Mouse (Mus musculus) gastrocnemius, postnatal 10 days (tissue): ENCODE measurements at regions not wholly inside any gene's neighbourhood (a gene's known extent, or its start where the extent isn't known, plus 50 kb on each side); places are given as distances from the start of the nearest gene placed in this dataset.

Source experiments
- DNase-seq: peaks from one replicate; pipeline ENCODE4 v3.0.0; 2021; ENCODE audit warnings: mixed read lengths

- no peak for DNase-seq
These were observed 387.9 kb upstream of the Mki67 start for GRCm38 (mm10) chr7:136104021-136104420.

GRCm38 (mm10) chr7:136112163-136112562 lies 396.0 kb upstream of the Mki67 start:
- DNase-seq: no peak

- DNase-seq: no peak
These were observed 404.8 kb upstream of the Mki67 start for GRCm38 (mm10) chr7:136120930-136121329.

- DNase-seq: no peak
These were observed 405.2 kb upstream of the Mki67 start for GRCm38 (mm10) chr7:136121406-136121805.

- peak; percentile 15 for DNase-seq
These were observed 408.6 kb upstream of the Mki67 start for GRCm38 (mm10) chr7:136124786-136125185.

- no peak for DNase-seq
These were observed 410.2 kb upstream of the Mki67 start for GRCm38 (mm10) chr7:136126393-136126792.

GRCm38 (mm10) chr7:136127576-136127975 lies 411.4 kb upstream of the Mki67 start:
- no peak for DNase-seq

- DNase-seq: peak; percentile 49
These were observed 413.6 kb upstream of the Mki67 start for GRCm38 (mm10) chr7:136129721-136130123.

GRCm38 (mm10) chr7:136130666-136131239 lies 414.6 kb upstream of the Mki67 start:
- DNase-seq: no peak

GRCm38 (mm10) chr7:136132976-136133375 lies 416.8 kb upstream of the Mki67 start:
- no peak for DNase-seq

- no peak for DNase-seq
These were observed 420.5 kb upstream of the Mki67 start for GRCm38 (mm10) chr7:136136666-136137065.

GRCm38 (mm10) chr7:136137341-136137740 lies 421.2 kb upstream of the Mki67 start:
- DNase-seq: no peak

- no peak for DNase-seq
These were observed 421.9 kb upstream of the Mki67 start for GRCm38 (mm10) chr7:136137831-136138602.

GRCm38 (mm10) chr7:136142832-136143231 lies 426.7 kb upstream of the Mki67 start:
- no peak for DNase-seq

GRCm38 (mm10) chr7:136150196-136150595 lies 434.0 kb upstream of the Mki67 start:
- peak; percentile 39 for DNase-seq

GRCm38 (mm10) chr7:136151301-136151930 lies 435.3 kb upstream of the Mki67 start:
- DNase-seq: no peak

- DNase-seq: peak; percentile 66
These were observed 436.3 kb upstream of the Mki67 start for GRCm38 (mm10) chr7:136152470-136152869.

GRCm38 (mm10) chr7:136153621-136154020 lies 437.5 kb upstream of the Mki67 start:
- no peak for DNase-seq

GRCm38 (mm10) chr7:136159136-136159535 lies 443.0 kb upstream of the Mki67 start:
- no peak for DNase-seq

GRCm38 (mm10) chr7:136161526-136161925 lies 445.4 kb upstream of the Mki67 start:
- DNase-seq: no peak

- no peak for DNase-seq
These were observed 448.7 kb upstream of the Mki67 start for GRCm38 (mm10) chr7:136164834-136165233.

- no peak for DNase-seq
These were observed 453.1 kb upstream of the Mki67 start for GRCm38 (mm10) chr7:136169261-136169660.

- no peak for DNase-seq
These were observed 460.2 kb upstream of the Mki67 start for GRCm38 (mm10) chr7:136176373-136176772.

- no peak for DNase-seq
These were observed 464.8 kb upstream of the Mki67 start for GRCm38 (mm10) chr7:136180996-136181395.
